Mouse (Mus musculus): ENCODE results near the gene Rnf217.

Rnf217 gene

DNA sequence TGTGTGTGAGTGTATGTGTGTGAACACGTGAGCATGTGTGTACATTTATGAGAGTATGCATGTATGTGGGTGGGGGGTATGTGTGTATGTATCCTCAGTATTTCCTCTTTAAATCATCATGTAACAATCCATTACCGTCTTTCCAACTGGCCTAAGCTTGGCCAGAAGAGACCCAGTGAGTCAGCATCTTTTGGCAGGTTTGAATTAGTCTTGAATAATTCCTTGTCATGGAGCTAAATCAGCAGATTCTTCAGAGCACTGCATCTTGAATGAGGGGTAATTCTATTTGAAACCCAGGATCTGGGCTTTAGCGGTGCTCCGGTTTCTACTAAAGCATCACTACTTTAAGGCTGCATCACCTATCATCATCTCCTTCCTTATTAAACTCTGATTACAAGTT lies 55.7 kb downstream of the Rnf217 start:
- no peak for DNase-seq (ENCODE audit: low spot score in 2 of 2)

DNA sequence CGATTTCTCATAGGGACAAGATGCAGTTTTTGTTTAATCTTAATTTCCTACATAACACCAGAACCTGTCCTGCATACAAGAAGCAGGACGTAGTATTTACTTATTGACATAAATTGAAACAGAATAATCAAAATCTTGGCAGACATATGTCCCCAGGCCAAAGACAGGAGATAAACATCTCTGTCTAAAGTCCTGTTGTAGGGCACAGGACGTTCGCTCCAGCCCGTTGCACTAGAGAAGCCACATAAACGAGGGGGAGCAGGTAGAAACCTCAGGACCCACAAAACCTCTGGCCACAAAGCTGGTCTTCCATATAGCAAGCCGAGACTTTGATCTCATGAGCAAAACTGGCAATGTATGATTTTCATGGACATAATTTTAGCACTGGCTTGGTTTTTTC lies 57.1 kb downstream of the Rnf217 start:
- no peak for DNase-seq (ENCODE audit: low spot score in 2 of 2)

DNA sequence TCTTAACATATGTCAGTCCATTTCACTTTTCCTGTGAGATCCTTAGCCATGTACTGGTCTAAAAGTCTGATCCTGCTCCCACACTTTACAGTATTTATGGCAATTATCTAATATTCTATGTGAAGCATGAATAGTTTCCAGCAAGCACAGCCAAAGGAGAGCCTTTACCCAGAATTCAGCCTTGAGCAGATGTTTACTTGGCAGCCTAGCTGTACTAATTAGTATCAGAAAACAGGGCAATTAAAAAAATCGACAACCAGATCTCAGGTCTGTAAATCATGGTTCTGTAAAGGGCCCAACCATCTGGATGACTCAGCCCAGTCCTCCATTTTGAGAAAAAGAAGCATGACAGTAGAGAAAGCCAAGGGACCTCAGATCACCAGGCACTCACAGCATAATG lies 57.6 kb downstream of the Rnf217 start:
- DNase-seq (ENCODE audit: low spot score in 2 of 2): no peak

DNA sequence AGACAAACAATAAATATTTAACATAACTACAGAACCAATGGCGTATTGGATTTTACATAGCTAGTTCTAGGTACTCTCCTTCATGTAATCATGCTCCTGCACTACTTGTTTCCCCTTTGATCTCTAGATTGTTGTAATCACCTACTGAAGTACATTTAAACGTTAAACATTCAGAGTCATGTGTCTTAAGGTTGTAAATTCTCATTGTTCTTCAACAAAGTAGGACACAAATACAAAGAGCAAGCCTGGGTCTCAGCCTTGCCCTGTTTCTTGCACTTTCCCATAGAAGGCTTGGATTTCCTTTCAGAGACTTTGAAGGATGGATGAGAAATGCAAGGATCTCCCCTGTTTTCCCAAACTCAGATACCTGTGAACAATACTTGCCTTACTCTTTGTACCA lies 61.8 kb downstream of the Rnf217 start:
- no peak for DNase-seq (ENCODE audit: low spot score in 2 of 2)

DNA sequence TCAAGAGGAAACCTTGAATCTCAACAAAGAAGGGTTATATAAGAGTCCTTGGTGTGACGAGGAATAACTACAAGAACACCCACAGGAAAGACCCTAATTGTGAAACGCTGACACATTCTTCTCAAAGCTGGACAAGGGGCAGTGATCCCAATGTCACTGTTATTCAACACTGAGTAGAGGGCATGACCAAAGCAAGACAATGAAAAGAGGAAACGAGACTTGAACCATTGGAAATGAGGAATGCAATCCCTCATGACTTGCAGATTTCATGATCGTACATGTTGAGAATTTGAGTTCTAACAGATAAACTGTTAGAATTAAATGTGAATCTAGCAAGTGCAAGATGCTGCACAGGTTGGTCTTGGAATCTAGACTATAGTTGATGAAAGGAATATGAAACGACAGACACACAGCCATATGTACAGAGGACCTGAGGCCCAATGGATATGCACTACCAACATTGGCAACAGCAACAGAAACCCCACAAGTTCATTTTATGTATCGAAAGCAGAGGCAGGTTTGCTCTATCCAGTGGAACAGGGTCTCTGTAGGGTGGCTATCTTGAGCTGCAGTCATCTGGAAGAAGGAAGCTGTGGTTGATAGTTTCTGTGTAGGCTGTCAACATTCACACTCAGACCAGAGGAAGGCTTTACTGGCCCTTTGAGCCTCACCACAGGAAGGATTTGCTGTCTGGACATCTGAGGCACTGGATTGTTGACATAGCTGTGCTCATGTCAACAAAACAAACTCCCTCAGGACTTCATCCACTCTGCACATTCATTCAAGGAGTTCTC lies 64.6 kb downstream of the Rnf217 start:
- DNase-seq (ENCODE audit: low spot score in 2 of 2): no peak

DNA sequence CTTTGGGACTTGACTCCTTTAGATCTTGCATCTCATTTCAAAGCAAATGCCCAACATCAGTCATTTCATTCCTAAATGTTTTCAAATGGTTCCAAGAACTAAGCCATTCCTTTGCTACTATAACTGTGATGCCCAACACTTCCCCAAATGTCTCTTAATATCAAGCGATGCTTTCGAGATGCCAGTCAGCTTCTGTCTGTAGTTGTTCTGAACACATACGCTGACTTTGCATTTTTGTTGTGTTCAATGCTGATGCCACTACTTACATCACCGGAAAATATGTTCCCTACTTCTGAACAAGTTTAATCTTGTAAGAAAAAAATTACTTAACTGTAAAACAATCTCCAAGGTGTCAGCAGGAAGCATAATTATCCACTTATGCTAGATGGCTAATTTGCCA lies 68.5 kb downstream of the Rnf217 start:
- no peak for DNase-seq (ENCODE audit: low spot score in 2 of 2)

DNA sequence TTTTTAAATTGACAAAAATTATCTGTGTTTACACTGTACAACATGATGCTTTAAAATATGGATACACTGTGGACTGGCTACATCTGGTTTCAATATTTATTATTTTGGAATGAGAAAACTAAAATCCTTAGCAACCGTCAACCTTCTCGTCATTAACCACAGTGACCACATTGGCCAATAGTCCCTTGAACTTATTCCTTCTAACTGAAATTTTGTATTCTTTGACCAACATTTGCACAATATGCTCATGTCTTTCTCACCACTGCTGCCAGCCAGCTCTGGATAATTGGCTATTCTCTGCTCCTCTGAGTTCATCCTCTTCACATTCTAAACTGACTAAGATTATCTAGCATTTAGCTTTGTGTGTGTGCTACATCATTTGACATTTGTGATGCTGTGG lies 69.6 kb downstream of the Rnf217 start:
- DNase-seq (ENCODE audit: low spot score in 2 of 2): no peak

DNA sequence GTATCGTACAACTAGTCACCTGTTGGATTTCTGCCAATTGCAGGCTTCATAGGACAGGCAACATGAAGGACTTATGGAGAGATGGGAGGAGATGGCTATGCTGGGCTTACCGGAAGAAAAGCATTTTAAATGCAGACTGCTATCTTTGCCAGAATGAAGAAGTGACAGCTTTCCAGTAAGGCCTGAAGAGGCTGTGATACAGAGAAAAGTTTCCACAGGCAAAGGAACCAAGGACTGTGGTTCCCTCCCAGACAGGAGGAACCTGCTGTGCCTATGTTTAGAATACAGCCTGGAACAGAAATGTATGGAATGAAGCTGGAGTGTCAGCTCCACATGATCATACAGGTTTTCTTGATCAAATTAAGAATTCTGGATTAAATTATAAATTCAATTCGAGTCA lies 70.3 kb downstream of the Rnf217 start:
- DNase-seq (ENCODE audit: low spot score in 2 of 2): no peak

DNA sequence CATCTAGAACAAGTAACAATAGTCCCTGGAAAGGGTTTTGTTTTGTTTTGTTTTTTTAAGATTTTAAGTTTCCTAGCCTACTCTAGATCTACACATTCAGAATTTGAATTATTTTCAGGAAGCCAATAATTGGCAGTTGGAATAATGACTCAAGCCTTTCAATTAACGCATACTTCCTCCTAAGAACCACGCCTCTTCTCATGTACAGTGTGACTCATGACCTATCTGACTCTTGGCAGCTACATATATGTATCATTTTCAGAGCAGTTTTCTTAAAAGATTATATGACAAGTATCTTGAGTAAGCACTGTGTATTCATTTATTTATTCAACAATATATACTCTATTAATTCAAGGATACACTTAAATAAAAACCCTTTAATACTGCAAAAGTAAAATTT lies 70.7 kb downstream of the Rnf217 start:
- no peak for DNase-seq (ENCODE audit: low spot score in 2 of 2)

DNA sequence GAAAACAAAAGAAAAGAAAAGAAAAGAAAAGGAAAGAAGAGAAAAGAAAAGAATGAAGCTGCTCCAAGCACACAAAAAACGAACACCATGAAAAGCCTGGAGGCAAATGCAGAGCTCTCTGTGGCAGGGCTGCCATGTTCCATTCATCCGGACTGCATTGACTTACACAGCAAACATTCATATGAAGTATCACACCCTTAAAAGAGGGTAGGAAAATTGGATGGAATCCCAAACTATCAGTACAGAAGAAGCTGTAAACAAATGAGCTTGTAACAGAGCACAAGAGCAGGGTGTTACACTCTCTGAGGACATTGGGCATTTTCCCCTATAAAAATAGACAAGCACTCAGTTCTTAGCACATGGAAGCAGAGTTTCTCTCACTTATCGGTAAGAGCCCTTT lies 71.8 kb downstream of the Rnf217 start:
- no peak for DNase-seq (ENCODE audit: low spot score in 2 of 2)

DNA sequence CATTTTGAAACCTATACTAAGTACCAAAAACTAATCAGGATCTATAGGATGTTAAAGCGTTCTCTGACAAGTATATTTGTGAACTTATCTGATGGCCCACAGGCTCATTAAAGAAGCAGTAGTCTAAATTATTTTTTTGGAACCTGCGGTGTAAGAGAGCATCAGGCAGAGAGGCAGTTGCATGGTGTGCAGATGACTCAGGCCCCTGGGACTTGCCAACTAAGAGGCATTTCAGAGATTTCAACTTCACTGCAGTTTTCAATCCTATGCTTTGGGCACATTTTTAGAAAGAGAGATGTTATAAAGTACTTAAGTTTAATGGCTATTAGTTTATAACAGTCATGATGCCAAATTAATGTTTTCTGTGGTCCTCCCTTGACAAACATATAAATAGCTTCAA lies 73.9 kb downstream of the Rnf217 start:
- DNase-seq (ENCODE audit: low spot score in 2 of 2): no peak

DNA sequence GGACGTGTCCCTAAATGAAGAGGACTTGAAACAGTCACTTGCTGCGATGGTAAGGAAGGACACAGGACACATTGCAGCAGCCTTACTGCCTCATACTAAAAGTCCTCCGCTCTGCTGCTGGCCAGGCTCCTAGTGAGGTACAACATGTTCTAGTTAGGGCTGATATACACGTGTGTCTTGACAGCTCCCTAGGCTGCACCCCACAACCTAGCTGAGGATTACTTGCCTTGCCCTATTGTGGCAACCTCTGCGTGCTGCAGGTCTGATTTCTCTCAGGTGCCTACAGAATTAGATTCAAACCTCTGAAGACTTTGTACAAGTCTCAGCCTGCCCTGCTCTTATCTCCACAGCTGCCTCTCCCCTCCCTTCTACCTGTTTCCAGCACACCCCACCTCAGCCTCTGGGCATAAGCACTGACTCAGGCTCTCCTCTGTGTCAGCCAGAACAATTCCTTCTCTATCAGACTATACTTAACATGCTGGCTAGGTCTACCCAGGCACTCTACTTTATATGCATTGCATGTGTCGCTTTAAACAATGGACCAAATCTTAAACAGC lies 75.6 kb downstream of the Rnf217 start:
- no peak for DNase-seq (ENCODE audit: low spot score in 2 of 2)

DNA sequence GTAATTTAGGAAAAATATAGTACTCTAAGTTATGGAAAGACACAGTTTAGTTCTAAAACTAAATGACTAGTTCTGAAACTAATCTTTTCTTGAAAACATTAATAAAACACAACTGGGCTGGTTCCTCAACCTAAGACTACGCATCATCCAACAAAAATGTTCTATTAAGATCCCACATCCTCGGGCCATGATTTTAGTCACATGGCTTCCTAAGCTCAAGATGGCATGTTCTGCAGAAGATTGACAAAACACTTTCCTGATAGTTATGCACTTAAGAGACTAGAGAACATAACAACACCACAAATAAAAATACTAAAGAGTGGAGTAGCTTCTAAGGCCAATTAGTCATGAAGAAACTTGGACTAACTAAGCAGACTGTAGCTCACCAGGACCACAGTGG lies 76.2 kb downstream of the Rnf217 start:
- DNase-seq (ENCODE audit: low spot score in 2 of 2): no peak

DNA sequence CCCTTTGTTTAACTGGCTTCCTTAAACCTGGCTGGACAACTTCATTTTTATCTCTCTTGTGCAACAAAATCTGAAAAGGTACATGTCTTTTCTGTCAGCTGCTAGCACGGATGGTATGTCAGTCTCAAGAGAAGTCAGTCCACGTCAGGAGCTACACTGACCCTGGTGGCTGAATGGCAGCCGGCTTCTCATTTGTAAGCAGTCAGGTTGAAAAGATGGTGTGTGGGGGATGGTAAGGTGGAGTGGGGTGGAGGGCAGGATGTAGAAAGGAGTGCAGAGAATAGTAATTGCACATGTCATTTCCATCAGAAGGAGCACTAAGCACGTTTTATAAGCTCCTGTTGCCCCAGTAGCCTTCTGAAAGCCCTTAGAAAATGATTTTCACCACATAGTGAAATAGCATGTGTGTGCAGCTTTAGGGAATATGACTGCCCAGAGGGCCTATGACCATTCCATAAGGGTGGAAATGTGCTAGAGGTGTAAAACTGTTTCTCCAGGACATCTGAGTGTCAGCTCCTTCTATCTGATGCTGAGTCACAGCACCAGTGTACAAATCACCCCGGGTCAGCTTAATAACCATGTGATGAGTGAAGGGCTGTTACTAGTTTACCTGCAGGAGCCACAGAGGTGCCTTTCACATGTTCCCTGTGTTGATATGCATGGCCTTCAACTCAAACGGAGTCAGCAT lies 80.5 kb downstream of the Rnf217 start:
- no peak for DNase-seq (ENCODE audit: low spot score in 2 of 2)

DNA sequence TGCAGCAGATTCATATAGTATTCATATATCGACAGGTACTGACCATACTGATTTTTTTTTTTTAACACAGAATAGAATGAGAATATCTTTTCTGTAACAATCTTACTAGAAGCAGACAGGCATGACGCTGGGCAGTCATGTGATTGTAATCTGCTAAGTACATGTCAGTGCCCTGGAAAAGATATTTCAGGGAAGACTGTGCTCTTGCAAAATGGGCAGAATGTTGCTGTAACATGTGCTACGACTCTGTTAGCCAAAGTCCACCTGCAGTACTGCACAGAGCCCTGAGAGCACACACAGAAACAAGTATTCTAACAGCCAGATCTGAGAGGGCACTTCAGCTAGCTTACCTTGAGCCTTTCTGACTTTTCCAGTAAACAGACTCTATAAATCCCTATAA lies 83.3 kb downstream of the Rnf217 start:
- no peak for DNase-seq (ENCODE audit: low spot score in 2 of 2)

DNA sequence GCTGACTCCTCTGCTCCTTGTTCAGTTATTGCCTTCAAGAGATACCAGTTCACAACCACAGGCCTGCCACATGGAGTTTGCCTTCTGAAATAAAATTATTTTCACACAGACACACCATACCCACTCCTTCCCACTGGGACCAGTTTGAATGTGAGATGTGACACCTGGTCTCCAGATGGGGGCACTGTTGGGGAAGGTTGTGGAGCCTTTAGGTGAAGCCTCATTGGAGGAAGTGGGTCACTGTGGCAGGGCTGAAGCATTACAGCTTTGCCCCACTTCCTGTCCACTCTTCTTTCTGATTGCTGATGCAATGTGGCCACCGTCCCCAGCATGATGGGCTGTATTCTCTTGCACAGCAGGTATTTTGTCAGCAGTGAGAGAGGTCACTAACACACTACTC lies 89.6 kb downstream of the Rnf217 start:
- no peak for DNase-seq (ENCODE audit: low spot score in 2 of 2)

DNA sequence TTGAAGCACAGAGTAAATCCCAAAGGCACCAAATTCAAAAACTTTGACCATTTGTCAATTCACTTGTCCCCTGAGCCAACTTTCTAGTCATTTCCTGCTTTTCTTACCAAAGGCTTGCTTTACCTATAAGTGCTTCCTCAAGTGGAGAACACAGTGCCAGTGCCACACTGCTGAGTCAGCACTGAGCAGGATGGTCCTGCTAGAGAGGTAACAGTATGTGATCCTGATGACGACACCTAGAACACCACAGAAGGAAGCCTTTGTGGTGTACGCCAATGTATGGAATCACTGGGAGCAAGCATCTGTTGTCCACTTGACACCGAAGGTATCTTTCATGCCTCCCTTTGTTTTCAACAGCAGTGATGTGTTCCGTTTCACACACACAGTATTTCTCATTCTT lies 90.8 kb downstream of the Rnf217 start:
- DNase-seq (ENCODE audit: low spot score in 2 of 2): no peak

DNA sequence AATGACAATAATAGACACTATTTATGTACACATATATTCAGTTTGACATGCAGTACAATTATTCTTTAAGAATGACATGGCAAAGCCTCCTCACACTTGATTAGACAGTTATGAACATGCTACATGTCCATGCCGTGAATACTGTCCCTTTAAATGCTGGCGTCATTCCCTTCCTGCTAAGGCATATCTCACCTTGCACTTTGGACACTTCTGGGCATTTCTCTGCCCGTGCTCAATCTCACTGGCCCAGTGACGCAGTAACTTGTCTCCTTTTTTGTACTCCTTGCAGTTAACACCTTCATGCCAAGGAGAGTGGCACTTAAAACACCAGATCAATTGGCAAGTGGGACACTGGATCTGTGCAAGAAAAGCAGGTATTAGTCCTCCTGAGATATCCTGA lies 91.8 kb downstream of the Rnf217 start:
- no peak for DNase-seq (ENCODE audit: low spot score in 2 of 2)

DNA sequence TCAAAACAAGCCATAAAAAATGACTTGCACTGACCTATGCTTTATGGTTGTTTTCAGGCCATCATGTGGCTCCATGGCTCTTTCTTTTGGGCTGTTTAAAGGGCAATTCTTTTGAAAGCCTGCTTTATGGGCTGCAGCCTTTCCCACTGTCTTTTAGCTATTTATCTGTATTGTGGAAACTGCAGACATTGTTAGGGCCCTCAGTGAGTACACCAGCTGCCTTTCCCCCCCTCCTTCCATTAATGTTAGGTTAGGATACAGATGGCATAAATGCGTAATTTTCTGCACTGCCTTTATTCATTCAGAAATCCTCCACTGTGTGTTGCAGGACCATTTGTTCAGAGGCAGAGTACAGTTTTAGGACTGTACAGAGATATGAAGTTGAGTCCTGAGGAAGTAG lies 93.1 kb downstream of the Rnf217 start:
- no peak for DNase-seq (ENCODE audit: low spot score in 2 of 2)

DNA sequence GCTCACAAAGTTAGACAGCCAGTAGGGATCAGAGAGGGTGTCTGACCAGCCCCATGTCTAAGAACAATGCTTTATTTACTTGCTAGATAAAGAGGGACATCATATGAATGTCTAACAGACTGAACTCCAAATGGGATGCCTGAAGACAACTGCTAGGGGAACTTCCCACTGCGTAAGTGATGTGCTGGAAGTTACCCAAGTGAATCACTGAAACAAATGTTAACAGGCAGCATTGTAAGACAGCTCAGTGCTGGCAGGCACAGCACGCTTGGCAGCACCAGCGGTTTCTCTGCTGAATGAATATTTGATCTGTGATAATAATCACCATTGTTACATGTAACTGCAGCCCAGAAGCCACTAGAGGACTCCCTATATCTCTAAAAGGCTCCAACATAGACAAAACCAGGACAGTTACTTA lies 104.8 kb downstream of the Rnf217 start:
- peak; percentile 21 to 31 for DNase-seq (ENCODE audit: low spot score in 2 of 2)

DNA sequence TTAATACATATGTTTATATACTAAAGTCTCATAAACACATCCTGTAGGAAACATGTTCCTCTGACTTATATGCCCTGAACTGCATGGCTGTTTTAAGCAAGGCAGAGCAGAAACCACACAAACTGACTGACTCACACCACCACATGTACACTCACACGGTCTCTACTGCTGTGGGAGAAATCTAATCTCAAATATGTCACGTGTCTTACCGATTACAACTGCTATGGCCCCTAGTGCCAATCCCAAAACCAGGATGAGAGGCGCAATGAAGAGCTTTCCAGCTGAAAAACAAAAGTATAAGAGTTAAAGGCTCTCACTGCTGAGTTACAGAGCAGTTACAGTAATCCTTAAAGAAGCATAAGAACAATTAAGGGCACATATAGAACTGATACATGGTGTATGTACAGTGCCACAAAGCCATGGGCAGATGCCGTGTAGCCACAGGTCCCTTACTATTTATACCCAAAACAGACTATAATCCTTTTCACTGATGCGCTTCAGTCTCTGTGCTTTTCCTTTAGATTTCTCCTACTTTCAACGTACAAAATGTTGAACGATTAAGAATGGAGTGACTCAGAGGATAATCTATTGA lies 105.3 kb downstream of the Rnf217 start:
- DNase-seq (ENCODE audit: low spot score in 2 of 2): no peak

DNA sequence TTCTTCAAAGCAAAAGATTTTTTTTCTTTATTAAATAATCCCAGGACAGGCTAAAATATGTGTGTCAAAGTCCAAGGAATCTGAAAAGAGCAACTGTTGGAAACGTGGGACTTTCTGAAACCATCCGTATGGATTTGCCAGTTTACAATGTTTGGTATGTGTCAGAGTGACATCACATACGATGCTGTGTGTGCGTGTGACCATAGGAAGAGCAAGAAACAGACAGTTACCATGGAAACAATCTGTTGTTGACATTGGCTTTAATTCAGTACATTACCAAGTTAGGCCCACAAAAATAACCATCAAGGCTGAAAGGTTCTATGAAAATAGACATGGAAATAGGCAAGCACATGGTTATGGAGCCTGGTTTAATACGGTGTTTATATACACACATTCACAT lies 107.3 kb downstream of the Rnf217 start:
- no peak for DNase-seq (ENCODE audit: low spot score in 2 of 2)

DNA sequence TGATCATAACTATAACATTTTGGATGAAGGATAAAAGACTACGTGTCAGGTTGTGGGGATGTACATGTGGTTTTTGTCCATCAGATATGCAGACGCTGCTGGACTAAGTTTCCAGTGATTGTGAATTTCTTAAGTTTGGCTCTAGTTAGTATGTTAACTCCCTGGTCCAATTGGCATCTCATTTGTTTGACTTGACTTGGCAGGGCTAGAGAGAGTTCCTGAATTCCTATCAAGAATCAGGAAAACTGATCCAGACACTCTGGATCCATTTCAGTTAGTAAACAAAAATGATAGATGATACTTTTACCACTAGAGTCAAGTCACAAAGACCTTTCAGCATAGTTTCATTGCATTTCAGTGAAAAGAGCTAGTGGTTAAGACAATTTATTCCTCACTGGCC lies 112.1 kb downstream of the Rnf217 start:
- no peak for DNase-seq (ENCODE audit: low spot score in 2 of 2)

Data from frontal cortex, postnatal 10 days (tissue).